Mouse (Mus musculus): ENCODE data around the gene Creb3. TPM values are rescaled to one million over a fixed set of nuclear protein-coding genes. Genes with fewer than 3 reads are reported as not detected.

Gene Creb3
- polyA plus RNA-seq, 1 experiment from 2014 or later, result 62.3 TPM

DNA sequence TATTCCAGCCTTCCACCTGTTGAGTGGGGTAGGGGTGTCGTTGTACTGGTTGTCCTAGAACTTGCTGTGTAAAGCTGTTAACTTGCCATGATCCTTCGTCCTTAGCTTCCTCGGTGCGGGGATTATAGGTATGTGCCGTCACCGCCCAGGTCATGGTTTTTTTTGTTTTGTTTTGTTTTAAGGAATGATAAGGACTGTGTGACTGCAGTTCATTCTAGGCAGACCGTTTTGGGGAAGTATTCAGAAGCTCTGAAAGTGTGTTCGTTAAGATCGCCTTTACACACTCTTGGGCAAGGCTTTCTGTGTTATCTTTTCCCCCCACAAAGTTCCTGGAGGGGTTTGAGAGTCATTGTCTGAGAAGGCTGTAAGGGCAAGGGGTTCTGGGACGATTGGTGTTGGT lies 50.4 kb downstream of the Creb3 start:
- H3K9me3 ChIP-seq (ENCODE audit: control insufficient read depth, low read length), result no peaks in the 10 kb centered on the region
- no peak overlapping the region for H3K9ac ChIP-seq (ENCODE audit: low read length)
- ATAC-seq (ENCODE audit: insufficient number of reproducible peaks, insufficient read depth, low FRiP score, low read depth), result no peak
- H3K36me3 ChIP-seq (ENCODE audit: control insufficient read depth, insufficient read depth, low read length), result no peaks in the 10 kb centered on the region
- no peak overlapping the region for H3K4me2 ChIP-seq (ENCODE audit: low read length)
- no peak overlapping the region for H3K4me3 ChIP-seq (ENCODE audit: control insufficient read depth in 1 of 2, insufficient read depth in 1 of 2, low read depth in 1 of 2, low read length in 2 of 2)
- no peak overlapping the region for H3K27ac ChIP-seq (replicated peaks in 1 of 2; ENCODE audit: control insufficient read depth in 1 of 2, insufficient read depth in 1 of 2, low read depth in 2 of 2, low read length in 2 of 2)
- no peaks in the 10 kb centered on the region for H3K27me3 ChIP-seq (ENCODE audit: control insufficient read depth, insufficient read depth, low read length)
- WGBS, result 53% methylated on average over 10 of the region's 10 CpGs
- H3K4me1 ChIP-seq (ENCODE audit: control insufficient read depth in 2 of 2, insufficient read depth in 2 of 2, low read length in 2 of 2), result no peaks in the 10 kb centered on the region

DNA sequence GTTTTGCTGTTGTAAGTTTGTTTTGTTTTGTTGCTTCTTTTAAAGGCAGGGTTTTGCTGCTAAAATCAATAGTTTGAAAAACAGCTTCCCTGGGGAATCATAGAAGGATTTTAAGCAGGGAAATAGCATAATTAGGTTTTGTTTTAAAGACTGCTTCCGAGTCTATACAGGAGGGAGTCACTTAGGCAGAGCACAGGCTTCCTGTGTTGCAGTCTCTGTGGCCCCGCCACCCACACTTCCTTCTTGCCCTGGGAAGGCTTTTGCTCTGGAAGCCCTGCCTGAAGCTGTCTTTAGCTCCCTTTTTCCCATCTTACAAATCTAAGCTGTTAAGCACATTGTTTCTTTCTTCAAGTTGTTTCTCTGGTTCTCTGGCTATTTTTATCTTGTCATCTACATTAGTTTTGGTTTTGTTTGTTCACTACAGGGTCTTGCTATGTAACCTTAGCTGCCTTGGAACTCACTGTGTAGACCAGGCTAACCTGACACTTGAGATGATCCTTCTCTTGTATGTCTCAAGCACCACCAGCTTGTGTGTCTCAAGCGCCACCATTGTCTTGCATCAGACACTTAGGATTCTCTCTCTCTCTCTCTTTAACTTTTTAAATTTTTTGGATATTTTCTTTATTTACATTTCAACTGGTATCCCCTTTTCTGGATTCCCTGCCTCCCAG lies 51.1 kb downstream of the Creb3 start:
- H3K27me3 ChIP-seq (ENCODE audit: control insufficient read depth, insufficient read depth, low read length), result no peaks in the 10 kb centered on the region
- no peak overlapping the region for H3K4me3 ChIP-seq (ENCODE audit: control insufficient read depth in 1 of 2, insufficient read depth in 1 of 2, low read depth in 1 of 2, low read length in 2 of 2)
- H3K4me1 ChIP-seq (ENCODE audit: control insufficient read depth in 2 of 2, insufficient read depth in 2 of 2, low read length in 2 of 2), result no peaks in the 10 kb centered on the region
- no peaks in the 10 kb centered on the region for H3K36me3 ChIP-seq (ENCODE audit: control insufficient read depth, insufficient read depth, low read length)
- H3K4me2 ChIP-seq (ENCODE audit: low read length), result no peak overlapping the region
- 56% methylated on average over 3 of the region's 3 CpGs for WGBS
- no peak overlapping the region for H3K9ac ChIP-seq (ENCODE audit: low read length)
- H3K27ac ChIP-seq (replicated peaks in 1 of 2; ENCODE audit: control insufficient read depth in 1 of 2, insufficient read depth in 1 of 2, low read depth in 2 of 2, low read length in 2 of 2), result no peak overlapping the region
- ATAC-seq (ENCODE audit: insufficient number of reproducible peaks, insufficient read depth, low FRiP score, low read depth), result no peak
- H3K9me3 ChIP-seq (ENCODE audit: control insufficient read depth, low read length), result no peaks in the 10 kb centered on the region

Other genes with a start within 250 kb of the Creb3 start
- 6.4 and 10.9 TPM in 2 replicates for gene Rusc2, start 180.4 kb upstream of the Creb3 start, polyA plus RNA-seq (2014; fragmentation: Nextera tagmentation; extraction: Ambion mirVana)
- gene Fam166b, start 133.2 kb upstream of the Creb3 start, polyA plus RNA-seq (2014; fragmentation: Nextera tagmentation; extraction: Ambion mirVana), result 0.16 TPM in 1 of 2 replicates, not detected in the other
- 8.9 and 9.4 TPM in 2 replicates for gene Tesk1, start 120.4 kb upstream of the Creb3 start, polyA plus RNA-seq (2014; fragmentation: Nextera tagmentation; extraction: Ambion mirVana)
- gene Cd72, start 107.7 kb upstream of the Creb3 start, polyA plus RNA-seq (2014; fragmentation: Nextera tagmentation; extraction: Ambion mirVana), result 3.1 and 3.9 TPM in 2 replicates
- not detected in 2 replicates for gene Sit1, start 78.6 kb upstream of the Creb3 start, polyA plus RNA-seq (2014; fragmentation: Nextera tagmentation; extraction: Ambion mirVana)
- 76.5 and 85.8 TPM in 2 replicates for gene Ccdc107, start 69.4 kb upstream of the Creb3 start, polyA plus RNA-seq (2014; fragmentation: Nextera tagmentation; extraction: Ambion mirVana)
- gene Arhgef39, start 62.6 kb upstream of the Creb3 start, polyA plus RNA-seq (2014; fragmentation: Nextera tagmentation; extraction: Ambion mirVana), result 28.7 and 31.0 TPM in 2 replicates
- 2.1 and 2.4 TPM in 2 replicates for gene Car9, start 55.4 kb upstream of the Creb3 start, polyA plus RNA-seq (2014; fragmentation: Nextera tagmentation; extraction: Ambion mirVana)
- 142 and 159 TPM in 2 replicates for gene Tpm2, start 38.6 kb upstream of the Creb3 start, polyA plus RNA-seq (2014; fragmentation: Nextera tagmentation; extraction: Ambion mirVana)
- 77.5 and 90.9 TPM in 2 replicates for gene Tln1, start 359 bp downstream of the Creb3 start, polyA plus RNA-seq (2014; fragmentation: Nextera tagmentation; extraction: Ambion mirVana)
- gene Rgp1, start 16.4 kb downstream of the Creb3 start, polyA plus RNA-seq (2014; fragmentation: Nextera tagmentation; extraction: Ambion mirVana), result 18.3 and 24.9 TPM in 2 replicates
- 16.5 and 16.7 TPM in 2 replicates for gene Gba2, start 16.5 kb downstream of the Creb3 start, polyA plus RNA-seq (2014; fragmentation: Nextera tagmentation; extraction: Ambion mirVana)
- 0.36 TPM in 1 of 2 replicates, not detected in the other for gene Msmp, start 22.2 kb downstream of the Creb3 start, polyA plus RNA-seq (2014; fragmentation: Nextera tagmentation; extraction: Ambion mirVana)
- gene Npr2, start 69.6 kb downstream of the Creb3 start, polyA plus RNA-seq (2014; fragmentation: Nextera tagmentation; extraction: Ambion mirVana), result 10.6 and 13.2 TPM in 2 replicates
- gene Spag8, start 91.3 kb downstream of the Creb3 start, polyA plus RNA-seq (2014; fragmentation: Nextera tagmentation; extraction: Ambion mirVana), result 0.18 and 0.77 TPM in 2 replicates
- 194 and 213 TPM in 2 replicates for gene Hint2, start 94.1 kb downstream of the Creb3 start, polyA plus RNA-seq (2014; fragmentation: Nextera tagmentation; extraction: Ambion mirVana)
- gene Tmem8b, start 106.6 kb downstream of the Creb3 start, polyA plus RNA-seq (2014; fragmentation: Nextera tagmentation; extraction: Ambion mirVana), result 4.2 and 4.5 TPM in 2 replicates
- 3.9 and 4.5 TPM in 2 replicates for gene Fam221b, start 106.8 kb downstream of the Creb3 start, polyA plus RNA-seq (2014; fragmentation: Nextera tagmentation; extraction: Ambion mirVana)
- gene Olfr70, start 138.5 kb downstream of the Creb3 start, polyA plus RNA-seq (2014; fragmentation: Nextera tagmentation; extraction: Ambion mirVana), result not detected in 2 replicates
- gene Olfr71, start 147.9 kb downstream of the Creb3 start, polyA plus RNA-seq (2014; fragmentation: Nextera tagmentation; extraction: Ambion mirVana), result not detected in 2 replicates
- 0.81 and 1.5 TPM in 2 replicates for gene Hrct1, start 164.9 kb downstream of the Creb3 start, polyA plus RNA-seq (2014; fragmentation: Nextera tagmentation; extraction: Ambion mirVana)
- gene Spaar, start 167.7 kb downstream of the Creb3 start, polyA plus RNA-seq (2014; fragmentation: Nextera tagmentation; extraction: Ambion mirVana), result 0.23 and 0.42 TPM in 2 replicates
- gene Olfr159, start 208.7 kb downstream of the Creb3 start, polyA plus RNA-seq (2014; fragmentation: Nextera tagmentation; extraction: Ambion mirVana), result not detected in 2 replicates